8 mouse cellular contexts compared by ENCODE assay signal in the genomic region with DNA sequence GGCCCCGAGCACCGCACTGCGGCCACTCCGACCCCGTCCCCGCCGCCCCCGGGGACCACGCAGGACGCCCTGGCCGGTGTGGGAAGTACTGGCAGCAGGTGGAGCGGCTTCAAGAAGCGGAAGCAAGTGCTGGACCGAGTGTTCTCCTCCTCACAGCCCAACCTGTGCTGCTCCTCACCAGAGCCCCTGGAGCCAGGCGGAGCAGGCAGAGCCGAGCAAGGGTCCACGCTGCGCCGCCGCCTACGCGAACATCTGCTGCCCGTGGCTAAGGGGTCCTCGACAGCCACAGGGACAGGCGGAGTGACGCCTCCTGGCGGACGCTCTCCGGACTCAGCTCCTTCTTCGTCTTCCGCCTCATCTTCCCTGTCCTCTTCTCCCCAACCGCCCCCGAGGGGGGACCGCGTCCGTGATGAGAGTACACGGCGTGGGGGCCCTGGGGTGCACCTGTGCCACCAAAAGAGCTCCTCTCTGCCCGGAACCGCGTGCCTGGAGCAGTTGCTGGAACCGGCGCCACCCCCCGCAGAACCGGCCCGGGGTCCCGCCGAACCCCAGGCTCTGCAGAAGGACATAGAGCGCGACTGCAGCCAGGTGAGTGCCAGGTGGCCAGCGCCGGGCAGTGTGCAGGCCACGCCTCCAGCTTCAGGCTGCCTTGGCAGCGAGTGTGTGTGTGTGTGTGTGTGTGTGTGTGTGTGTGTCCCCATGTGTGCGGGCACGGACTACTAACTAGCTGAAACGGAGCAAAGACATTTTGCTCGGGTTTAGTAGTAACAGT. TPM values are rescaled to one million over a fixed set of nuclear protein-coding genes. Genes with fewer than 3 reads are reported as not detected.
DNase-seq lines count a peak whose midpoint lies in the region; ATAC-seq and TF ChIP-seq lines count a peak whose summit lies in the region.

No protein-coding gene starts in this region.

- H3K9ac ChIP-seq in heart, postnatal 0 days (replicated peaks; ENCODE audit: low read depth, low read length) = no peak overlapping the region
- H3K9ac ChIP-seq in liver, embryonic 14.5 days (replicated peaks) = peak overlapping the region; percentile 23; the same call in 1 of the 2 replicates

- peak overlapping the region; percentile 83 for H3K27ac ChIP-seq in forebrain, embryonic 10.5 days
- H3K27ac ChIP-seq in heart, postnatal 0 days (ENCODE audit: low read depth) = no peak overlapping the region
- H3K27ac ChIP-seq in liver, embryonic 14.5 days = no peak overlapping the region

- TF ChIP-seq POLR2A in myocyte (IDR thresholded peaks at IDR 0.05; ENCODE audit: insufficient read length, low read depth) = no peak

- no peaks in the 10 kb centered on the region for H3K36me3 ChIP-seq in forebrain, embryonic 10.5 days (replicated peaks)
- no peaks in the 10 kb centered on the region for H3K36me3 ChIP-seq in heart, postnatal 0 days (replicated peaks; ENCODE audit: control insufficient read depth, insufficient read depth, low read length)
- H3K36me3 ChIP-seq in liver, embryonic 14.5 days (replicated peaks; ENCODE audit: control insufficient read depth, insufficient read depth, low read depth) = no peaks in the 10 kb centered on the region
- H3K36me3 ChIP-seq in myocyte (ENCODE audit: control insufficient read depth, insufficient read depth) = no peaks in the 10 kb centered on the region

- peaks cover 18% of the 10 kb centered on the region for H3K4me1 ChIP-seq in forebrain, embryonic 10.5 days
- H3K4me1 ChIP-seq in heart, postnatal 0 days (ENCODE audit: control insufficient read depth, insufficient read depth) = no peaks in the 10 kb centered on the region
- no peaks in the 10 kb centered on the region; a peak in 1 of 4 replicates for H3K4me1 ChIP-seq in liver, embryonic 14.5 days (replicated peaks; ENCODE audit: control insufficient read depth in 2 of 2, insufficient read depth in 2 of 2, low read length in 1 of 2)

- H3K4me2 ChIP-seq in heart, postnatal 0 days (ENCODE audit: low read depth, low read length) = peak overlapping the region; percentile 89
- H3K4me2 ChIP-seq in liver, embryonic 14.5 days (ENCODE audit: low read depth) = peak overlapping the region; percentile 75
- H3K4me2 ChIP-seq in myocyte (ENCODE audit: low read depth) = peak overlapping the region; percentile 42

- peak overlapping the region; percentile 75 for H3K4me3 ChIP-seq in forebrain, embryonic 10.5 days
- H3K4me3 ChIP-seq in heart, postnatal 0 days (ENCODE audit: low read depth, low read length) = peak overlapping the region; percentile 55
- H3K4me3 ChIP-seq in liver, embryonic 14.5 days (ENCODE audit: insufficient read depth in 1 of 2, low read depth in 2 of 2, low read length in 2 of 2) = peak overlapping the region; percentile 41 to 57
- H3K4me3 ChIP-seq in myocyte = no peak overlapping the region

- DNase-seq in B cell, adult 2 months = peak; percentile 6
- DNase-seq in brain, adult 2 months (ENCODE audit: low read depth, low spot score) = peak; percentile 88
- DNase-seq in forebrain, embryonic 10.5 days (ENCODE audit: extremely low spot score, low spot score) = peak; percentile 69
- DNase-seq in heart, postnatal 0 days (ENCODE audit: low spot score) = peak; percentile 10
- peak; percentile 32 for DNase-seq in kidney, postnatal 14 days
- no peak for DNase-seq in liver, embryonic 14.5 days (ENCODE audit: low read depth in 3 of 3, low spot score in 3 of 3)
- peak; percentile 54 for DNase-seq in testis, postnatal 10 days (ENCODE audit: low spot score)

- no peak for TF ChIP-seq EP300 in heart, postnatal 0 days (IDR thresholded peaks at IDR 0.05; ENCODE audit: low read depth)
- no peak for TF ChIP-seq EP300 in liver, embryonic 14.5 days (IDR thresholded peaks at IDR 0.05; ENCODE audit: low read depth)

- H3K79me2 ChIP-seq in myocyte (ENCODE audit: control insufficient read depth, insufficient read depth) = no peaks in the 10 kb centered on the region

- H3K27me3 ChIP-seq in forebrain, embryonic 10.5 days (ENCODE audit: poor library complexity, severe bottlenecking) = peaks cover 47% of the 10 kb centered on the region
- H3K27me3 ChIP-seq in heart, postnatal 0 days (ENCODE audit: control insufficient read depth, insufficient read depth, low read length) = peaks cover 32% of the 10 kb centered on the region
- peaks cover 25% of the 10 kb centered on the region for H3K27me3 ChIP-seq in liver, embryonic 14.5 days (ENCODE audit: control insufficient read depth, insufficient read depth, low read length)
- peaks cover 8% of the 10 kb centered on the region for H3K27me3 ChIP-seq in myocyte (ENCODE audit: control insufficient read depth, insufficient read depth, insufficient read length)

- no peak overlapping the region for H3ac ChIP-seq in myocyte (ENCODE audit: control insufficient read depth, insufficient read length)

- 1% methylated on average over 58 of the region's 58 CpGs for WGBS in forebrain, embryonic 10.5 days
- WGBS in heart, postnatal 0 days = 3% methylated on average over 53 of the region's 58 CpGs
- WGBS in liver, embryonic 14.5 days (ENCODE audit: insufficient replicate concordance) = 2% methylated on average over 57 of the region's 58 CpGs

- TF ChIP-seq CTCF in heart, postnatal 0 days (IDR thresholded peaks at IDR 0.05; ENCODE audit: low read depth) = no peak
- peak; percentile 62 for TF ChIP-seq CTCF in liver, embryonic 14.5 days (IDR thresholded peaks at IDR 0.05; ENCODE audit: low read depth)

- no peaks in the 10 kb centered on the region for H3K9me3 ChIP-seq in forebrain, embryonic 10.5 days
- H3K9me3 ChIP-seq in heart, postnatal 0 days (replicated peaks; ENCODE audit: control insufficient read depth, low read length) = no peaks in the 10 kb centered on the region
- no peaks in the 10 kb centered on the region for H3K9me3 ChIP-seq in liver, embryonic 14.5 days (ENCODE audit: control insufficient read depth, low read length)

- peak; percentile 62 for ATAC-seq in heart, postnatal 0 days (ENCODE audit: insufficient read depth, low read depth)
- ATAC-seq in liver, embryonic 14.5 days (ENCODE audit: insufficient read depth) = peak; percentile 59; the same call in 1 of the 2 replicates

TF ChIP-seq in myocyte, 11 proteins besides CTCF, POLR2A, EP300 and RAD21:
- no peak for TF ChIP-seq SRF (IDR thresholded peaks at IDR 0.05; ENCODE audit: control insufficient read depth, insufficient read length, low read depth)
- no peak for TF ChIP-seq MYOG (IDR thresholded peaks at IDR 0.05; ENCODE audit: control insufficient read depth in 1 of 3, insufficient read depth in 1 of 3, insufficient read length in 2 of 3, low read depth in 2 of 3)

RNA-seq across cellular contexts. Expression of a gene that starts 0.5 kb away (rescaled TPM):
- polyA plus RNA-seq in forebrain, embryonic 10.5 days (2016; fragmentation: Nextera tagmentation; extraction: Ambion mirVana) = 1.9 and 3.0 TPM in 2 replicates
- total RNA-seq in heart, postnatal 0 days (2014; rRNA removed; ENCODE audit: low replicate concordance) = not detected in 2 replicates
- polyA plus RNA-seq in heart, postnatal 0 days (2015; fragmentation: Nextera tagmentation; extraction: Ambion mirVana) = 0.34 and 0.81 TPM in 2 replicates
- 0.27 and 0.50 TPM in 2 replicates for polyA plus RNA-seq in liver, embryonic 14.5 days (2012; rRNA removed)
- 0.99 and 1.4 TPM in 2 replicates for polyA plus RNA-seq in liver, embryonic 14.5 days (2014; fragmentation: Nextera tagmentation; extraction: Ambion mirVana)
- 0.67 TPM for polyA plus RNA-seq in myocyte (2012; fragmentation: generic; extraction: Trizol)

Comparison
In these comparisons a context has a peak if more than half of its experiments do, and no peak if none do; other contexts are left out.
1. DNase-seq: peak in B cell, adult 2 months (2 of 2), brain, adult 2 months (single experiment), forebrain, embryonic 10.5 days (single experiment), heart, postnatal 0 days (single experiment), kidney, postnatal 14 days (single experiment) and testis, postnatal 10 days (single experiment); none in liver, embryonic 14.5 days (0 of 3).
2. Peak in every context shown above with its lines, with median percentiles within 50 percentile points of each other: H3K4me2 ChIP-seq.